In the genomic region with DNA sequence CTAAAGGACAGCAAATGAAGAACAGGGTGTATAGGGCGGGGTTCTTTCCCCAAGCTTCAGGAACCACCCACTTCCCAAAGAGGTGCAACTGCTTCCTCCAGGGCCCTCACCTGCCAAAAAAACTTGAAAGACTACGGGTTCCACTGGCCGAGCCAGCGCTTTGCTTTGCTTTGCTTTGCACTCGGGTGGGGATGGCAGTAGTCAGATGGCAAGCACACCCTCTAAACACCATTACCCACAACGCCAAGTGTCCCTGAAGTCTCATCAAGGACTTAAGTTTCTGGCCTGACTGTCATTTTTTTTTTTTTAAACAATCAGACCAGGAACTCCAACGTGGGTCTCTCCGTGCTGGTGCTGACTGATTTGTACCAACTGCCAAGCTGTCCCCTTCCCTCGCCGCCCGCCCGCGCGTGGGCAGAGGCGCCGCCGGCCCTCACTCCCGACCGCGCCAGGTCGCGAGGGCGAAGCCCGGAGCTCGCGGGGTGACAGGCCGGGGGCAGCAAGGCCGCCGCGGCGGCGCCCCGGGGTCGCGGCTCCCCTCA, we compare ENCODE assay signal across 8 mouse cellular contexts. TPM values are rescaled to one million over a fixed set of nuclear protein-coding genes. Genes with fewer than 3 reads are reported as not detected.
DNase-seq lines count a peak whose midpoint lies in the region; ATAC-seq lines count a peak whose summit lies in the region.

No protein-coding gene starts in this region.

- H3K27ac ChIP-seq in intestine, embryonic 16.5 days (ENCODE audit: low read length): peak overlapping the region; percentile 92
- peak overlapping the region; percentile 87 for H3K27ac ChIP-seq in liver, embryonic 16.5 days (ENCODE audit: low read length)
- peak overlapping the region; percentile 97 for H3K27ac ChIP-seq in neural tube, embryonic 13.5 days (replicated peaks)

- no peaks in the 10 kb centered on the region for H3K27me3 ChIP-seq in intestine, embryonic 16.5 days (replicated peaks; ENCODE audit: control insufficient read depth, insufficient read depth, low read length)
- no peaks in the 10 kb centered on the region for H3K27me3 ChIP-seq in liver, embryonic 16.5 days (ENCODE audit: control insufficient read depth, insufficient read depth, low read depth, low read length)
- H3K27me3 ChIP-seq in neural tube, embryonic 13.5 days: no peaks in the 10 kb centered on the region

- DNase-seq in 3T3-L1 (ENCODE audit: low read depth, low spot score) (peak; percentile 40), ES-CJ7 (ENCODE audit: low read depth, low spot score) (peak; percentile 37)
- DNase-seq in cerebellum, adult 8-10 months: peak; percentile 41
- DNase-seq in heart, adult 11 months: peak; percentile 97
- no peak for DNase-seq in yolk sac, embryonic 10.5 days (ENCODE audit: low spot score)

- H3K4me3 ChIP-seq in intestine, embryonic 16.5 days (ENCODE audit: low read length): peak overlapping the region; percentile 96
- peak overlapping the region; percentile 74 for H3K4me3 ChIP-seq in liver, embryonic 16.5 days (ENCODE audit: low read depth, low read length)
- peak overlapping the region; percentile 87 for H3K4me3 ChIP-seq in neural tube, embryonic 13.5 days

- H3K9me3 ChIP-seq in intestine, embryonic 16.5 days (ENCODE audit: control insufficient read depth, low read length): no peaks in the 10 kb centered on the region
- H3K9me3 ChIP-seq in liver, embryonic 16.5 days (replicated peaks; ENCODE audit: control insufficient read depth, low read length): no peaks in the 10 kb centered on the region
- no peaks in the 10 kb centered on the region for H3K9me3 ChIP-seq in neural tube, embryonic 13.5 days

- no peaks in the 10 kb centered on the region for H3K36me3 ChIP-seq in intestine, embryonic 16.5 days (ENCODE audit: control insufficient read depth, insufficient read depth, low read length)
- H3K36me3 ChIP-seq in liver, embryonic 16.5 days (ENCODE audit: control insufficient read depth, insufficient read depth): no peaks in the 10 kb centered on the region
- no peaks in the 10 kb centered on the region for H3K36me3 ChIP-seq in neural tube, embryonic 13.5 days

- peak overlapping the region; percentile 73 for H3K4me2 ChIP-seq in intestine, embryonic 16.5 days (ENCODE audit: low read depth, low read length)
- peak overlapping the region; percentile 90 for H3K4me2 ChIP-seq in liver, embryonic 16.5 days (ENCODE audit: low read depth, low read length)
- peak overlapping the region; percentile 67 for H3K4me2 ChIP-seq in neural tube, embryonic 13.5 days

- H3K4me1 ChIP-seq in intestine, embryonic 16.5 days (ENCODE audit: control insufficient read depth, insufficient read depth, low read length): no peaks in the 10 kb centered on the region
- H3K4me1 ChIP-seq in liver, embryonic 16.5 days (ENCODE audit: control insufficient read depth, low read depth, low read length): peaks cover 6% of the 10 kb centered on the region
- peaks cover 19% of the 10 kb centered on the region for H3K4me1 ChIP-seq in neural tube, embryonic 13.5 days (replicated peaks)

- WGBS in intestine, embryonic 16.5 days: 1% methylated on average over 34 of the region's 35 CpGs
- WGBS in liver, embryonic 16.5 days (ENCODE audit: insufficient replicate concordance): under 1% methylated on average over 26 of the region's 35 CpGs
- under 1% methylated on average over 35 of the region's 35 CpGs for WGBS in neural tube, embryonic 13.5 days

- peak; percentile 17; the same call in 1 of the 2 replicates for ATAC-seq in intestine, embryonic 16.5 days
- ATAC-seq in liver, embryonic 16.5 days (ENCODE audit: low read depth): peak; percentile 44
- ATAC-seq in neural tube, embryonic 13.5 days (ENCODE audit: low read depth): peak; percentile 67

- peak overlapping the region; percentile 94 for H3K9ac ChIP-seq in intestine, embryonic 16.5 days (ENCODE audit: low read depth, low read length)
- H3K9ac ChIP-seq in liver, embryonic 16.5 days (ENCODE audit: low read depth, low read length): peak overlapping the region; percentile 89
- H3K9ac ChIP-seq in neural tube, embryonic 13.5 days: peak overlapping the region; percentile 87

RNA-seq across cellular contexts. Expression of gene Ralgapa1, which starts 0.8 kb away (rescaled TPM):
- polyA plus RNA-seq in intestine, embryonic 16.5 days (2015; fragmentation: Nextera tagmentation; extraction: Ambion mirVana): 6.6 and 7.4 TPM in 2 replicates
- polyA plus RNA-seq in liver, embryonic 16.5 days (2015; fragmentation: Nextera tagmentation; extraction: Ambion mirVana): 3.2 TPM in 2 replicates
- 21.0 and 22.6 TPM in 2 replicates for polyA plus RNA-seq in neural tube, embryonic 13.5 days (2015; fragmentation: Nextera tagmentation; extraction: Ambion mirVana)

RNA-seq across cellular contexts. Expression of gene Brms1l, which starts 15.9 kb away (rescaled TPM):
- polyA plus RNA-seq in intestine, embryonic 16.5 days (2015; fragmentation: Nextera tagmentation; extraction: Ambion mirVana): 22.6 and 23.3 TPM in 2 replicates
- 11.2 and 12.0 TPM in 2 replicates for polyA plus RNA-seq in liver, embryonic 16.5 days (2015; fragmentation: Nextera tagmentation; extraction: Ambion mirVana)
- 46.6 and 51.5 TPM in 2 replicates for polyA plus RNA-seq in neural tube, embryonic 13.5 days (2015; fragmentation: Nextera tagmentation; extraction: Ambion mirVana)

Comparison
In these comparisons a context has a peak if more than half of its experiments do, and no peak if none do; other contexts are left out.
1. ATAC-seq: peak in every context shown above with its lines; median percentile 67 in neural tube, embryonic 13.5 days; 44 in liver, embryonic 16.5 days; 17 in intestine, embryonic 16.5 days.